Mouse (Mus musculus): ENCODE results near the gene Ppp4r1.

The Ppp4r1 gene

GRCm38 (mm10) chr17:65811032-65811431, 28.7 kb downstream of the Ppp4r1 start:
- no peak for DNase-seq

DNA sequence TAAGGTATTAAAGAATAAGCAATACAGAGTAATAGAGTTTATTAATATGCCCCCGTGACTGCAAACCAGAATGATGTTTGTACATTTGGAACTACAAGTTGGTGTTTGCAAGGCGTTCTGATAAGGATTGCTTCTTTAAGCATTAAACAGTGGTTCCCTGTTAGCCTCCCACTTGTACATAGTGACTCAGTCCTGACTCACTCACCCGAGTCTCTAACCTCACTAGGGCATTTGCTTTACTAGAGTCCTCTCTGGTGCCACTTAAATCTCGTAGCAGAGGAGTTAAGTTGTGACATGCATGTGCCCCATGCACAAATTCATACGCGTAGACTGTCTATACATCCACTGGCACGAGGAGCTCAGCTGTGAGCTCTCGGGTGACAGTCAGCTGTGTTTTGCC, 31.4 kb downstream of the Ppp4r1 start:
- no peak for DNase-seq

DNA sequence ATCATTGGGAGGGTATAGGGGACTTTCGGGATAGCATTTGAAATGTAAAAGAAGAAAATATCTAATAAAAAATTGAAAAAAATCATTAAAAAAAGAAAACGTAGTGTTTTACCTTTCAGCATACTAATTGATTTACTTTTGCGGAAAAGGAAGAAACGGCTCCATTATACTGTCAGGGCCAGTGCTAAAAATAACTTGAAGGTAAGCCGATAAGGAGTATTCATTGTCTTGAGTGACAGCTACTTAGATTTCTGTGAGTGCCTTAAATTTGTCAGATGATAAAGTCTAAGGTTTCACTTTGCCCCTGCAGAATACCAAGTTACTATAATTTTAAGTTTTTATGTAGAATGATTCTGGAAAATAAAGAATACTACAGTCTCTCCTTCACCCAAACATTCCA, 37.8 kb downstream of the Ppp4r1 start:
- no peak for DNase-seq

DNA sequence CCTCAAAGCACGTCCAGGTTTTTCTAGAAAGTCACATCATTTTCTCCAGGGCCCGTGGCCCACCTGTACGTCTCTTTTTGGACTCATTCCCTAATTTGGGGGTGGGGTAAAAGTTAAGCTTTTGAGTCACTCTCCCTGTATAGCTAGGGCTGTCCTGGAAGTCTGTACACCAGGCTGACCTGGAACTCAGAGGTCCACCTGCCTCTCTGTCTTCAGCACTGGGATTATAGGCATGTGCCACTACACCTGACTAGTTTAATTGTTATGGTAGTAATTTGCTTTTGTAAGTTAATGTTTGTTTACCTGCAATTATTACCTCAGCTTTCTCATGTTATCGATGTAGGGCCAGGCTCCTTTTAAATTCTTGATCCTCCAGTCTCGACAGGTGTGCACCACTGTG, 40.0 kb downstream of the Ppp4r1 start:
- no peak for DNase-seq

GRCm38 (mm10) chr17:65824246-65824645, 41.9 kb downstream of the Ppp4r1 start:
- no peak for DNase-seq

- DNase-seq: no peak
Observed at GRCm38 (mm10) chr17:65826257-65826656, 43.9 kb downstream of the Ppp4r1 start.

- DNase-seq: no peak
Observed at GRCm38 (mm10) chr17:65827119-65827840, 44.9 kb downstream of the Ppp4r1 start.

DNA sequence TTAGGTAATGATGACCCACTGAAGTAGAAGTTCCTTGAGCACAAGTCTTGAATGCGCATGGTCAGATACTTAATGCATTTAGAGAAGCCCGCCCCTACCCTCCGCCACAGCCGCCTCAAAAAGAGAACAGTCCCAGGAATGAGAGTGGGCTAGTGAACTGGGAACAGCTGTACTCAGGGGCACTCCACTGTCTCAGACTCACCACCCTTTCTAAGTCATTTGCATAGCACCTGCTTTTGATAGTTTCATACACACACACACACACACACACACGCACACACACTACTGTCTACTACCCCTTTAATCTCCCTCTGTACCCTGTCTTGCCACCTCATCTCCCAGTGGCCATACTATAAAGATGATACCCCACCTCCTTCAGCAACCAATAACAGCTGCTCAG, 45.5 kb downstream of the Ppp4r1 start:
- no peak for DNase-seq

- no peak for DNase-seq
Observed at GRCm38 (mm10) chr17:65828951-65829350, 46.6 kb downstream of the Ppp4r1 start.

- no peak for DNase-seq
Observed at GRCm38 (mm10) chr17:65830216-65830863, 48.0 kb downstream of the Ppp4r1 start.

GRCm38 (mm10) chr17:65833891-65834290, 51.5 kb downstream of the Ppp4r1 start:
- DNase-seq: no peak

GRCm38 (mm10) chr17:65836746-65837145, 54.4 kb downstream of the Ppp4r1 start:
- DNase-seq: no peak

- no peak for DNase-seq
Observed at GRCm38 (mm10) chr17:65839541-65840256, 57.3 kb downstream of the Ppp4r1 start.

GRCm38 (mm10) chr17:65842669-65843381, 60.5 kb downstream of the Ppp4r1 start:
- no peak for DNase-seq

DNA sequence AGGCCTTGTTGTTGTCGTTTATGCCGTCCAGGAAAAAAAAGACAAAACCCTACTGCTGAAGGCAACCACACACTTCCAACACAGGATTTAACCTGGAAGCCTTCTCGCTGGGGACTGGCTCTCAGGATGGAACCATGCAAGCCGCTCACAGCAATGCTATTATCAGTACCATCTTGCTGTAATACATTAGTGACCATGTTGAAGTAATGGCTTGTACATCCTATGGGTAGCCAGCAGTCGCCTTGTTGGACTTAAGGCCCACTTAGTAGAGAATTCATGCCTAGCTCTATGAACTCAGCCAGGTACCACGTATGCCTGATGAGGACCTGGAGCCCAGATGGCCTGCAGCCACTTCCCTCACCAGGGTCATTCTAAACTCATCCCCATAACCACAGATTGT, 63.0 kb downstream of the Ppp4r1 start:
- no peak for DNase-seq

DNA sequence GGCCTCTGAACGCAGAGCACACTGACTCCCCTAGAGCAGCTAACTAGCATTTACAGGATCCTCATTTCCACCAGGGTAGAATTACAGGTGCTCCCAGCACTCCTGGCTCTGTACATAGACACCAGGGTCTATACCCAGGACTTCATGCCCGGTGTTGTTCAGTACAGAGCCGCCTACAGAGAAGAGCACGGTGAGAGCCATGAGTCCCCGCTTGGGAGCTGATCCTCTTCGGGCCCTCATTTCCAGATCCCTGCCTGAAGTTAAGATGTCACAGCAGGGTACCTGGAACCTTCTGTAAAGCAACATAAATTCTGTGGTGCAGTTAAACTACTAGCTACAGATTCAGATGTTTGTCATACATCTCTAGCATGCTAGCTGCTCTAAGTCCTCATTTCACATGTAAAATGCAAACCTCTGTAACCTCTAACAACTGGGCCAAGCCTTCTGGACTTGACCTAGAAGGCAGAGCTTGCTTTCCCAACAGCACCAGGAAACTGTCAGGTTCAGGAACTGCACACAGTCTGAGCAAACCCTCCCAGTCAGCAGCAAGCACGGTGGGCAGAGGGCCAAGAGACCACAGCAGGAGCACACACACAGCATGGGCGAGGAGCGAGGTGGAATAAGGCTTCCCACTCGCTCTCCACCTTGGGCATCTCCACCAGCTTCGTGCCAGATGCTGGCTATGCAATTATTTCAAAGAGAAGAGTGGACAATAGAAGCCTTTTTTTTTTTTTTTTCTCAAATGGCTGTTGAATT, 65.5 kb downstream of the Ppp4r1 start:
- DNase-seq: no peak

DNA sequence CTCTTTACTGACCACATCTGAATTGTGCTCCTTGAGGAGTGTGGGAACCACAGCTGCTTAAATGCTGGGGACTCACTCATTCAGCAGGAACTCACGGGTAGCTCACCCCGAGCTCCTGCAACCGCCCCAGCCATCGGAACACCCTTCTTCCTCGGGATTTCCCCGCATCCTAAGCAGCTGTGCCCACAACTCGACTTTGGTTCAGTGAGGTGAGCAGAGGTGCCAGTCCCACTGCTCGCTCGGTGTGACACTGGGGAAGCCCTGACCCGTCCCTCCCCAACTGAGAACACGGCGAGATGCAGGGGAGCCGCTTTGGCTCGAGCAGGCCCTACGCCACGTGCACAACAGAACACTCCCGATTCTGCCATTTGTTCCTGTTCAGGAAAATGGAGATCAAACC, 68.1 kb downstream of the Ppp4r1 start:
- no peak for DNase-seq

DNA sequence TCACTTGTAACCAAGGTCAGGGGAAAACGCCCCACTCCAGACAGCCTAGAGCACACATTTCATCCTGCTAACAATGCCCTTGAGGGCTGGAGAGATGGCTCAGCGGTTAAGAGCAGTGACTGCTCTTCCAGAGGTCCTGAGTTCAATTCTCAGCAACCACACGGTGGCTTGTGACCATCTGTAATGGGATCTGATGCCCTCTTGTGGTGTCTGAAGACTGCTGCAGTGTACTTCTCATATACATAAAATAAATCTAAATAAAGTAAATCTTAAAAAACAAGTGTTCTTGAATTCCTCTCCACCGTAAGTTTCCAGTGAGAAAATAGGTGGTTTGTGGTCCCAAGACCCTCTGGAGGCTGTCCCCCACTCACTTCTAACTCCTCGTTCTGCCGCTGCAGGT, 69.4 kb downstream of the Ppp4r1 start:
- DNase-seq: no peak

GRCm38 (mm10) chr17:65853326-65853725, 71.0 kb downstream of the Ppp4r1 start:
- DNase-seq: no peak

DNA sequence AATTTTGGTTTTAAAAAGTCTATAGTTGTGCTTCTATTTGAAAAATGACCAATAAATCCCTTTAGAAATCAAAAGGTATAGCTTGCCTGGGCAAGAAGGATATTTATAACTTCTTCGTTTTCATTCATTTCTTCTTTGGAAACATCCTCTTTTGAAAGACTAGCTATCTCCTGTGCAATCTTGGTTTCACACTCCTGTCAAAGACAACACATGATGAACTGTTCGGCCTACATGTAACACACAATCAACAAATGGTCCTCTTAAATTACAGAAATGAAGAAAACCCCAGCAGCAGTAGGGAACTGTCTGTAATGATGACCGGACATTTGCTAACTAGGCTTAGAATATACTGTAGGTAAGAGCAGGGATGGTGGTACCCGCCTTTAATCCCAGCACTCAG, 71.6 kb downstream of the Ppp4r1 start:
- no peak for DNase-seq

- no peak for DNase-seq
Observed at GRCm38 (mm10) chr17:65857617-65858016, 75.2 kb downstream of the Ppp4r1 start.

- DNase-seq: peak in 1 of 2 experiments; percentile 28
Observed at GRCm38 (mm10) chr17:65862579-65862978, 80.2 kb downstream of the Ppp4r1 start.

GRCm38 (mm10) chr17:65863830-65864229, 81.5 kb downstream of the Ppp4r1 start:
- DNase-seq: no peak

Measured in spleen, adult 18-20 months (tissue).